Mouse (Mus musculus): Measurements from ENCODE around the gene Crygd. TPM values are rescaled to one million over a fixed set of nuclear protein-coding genes. Genes with fewer than 3 reads are reported as not detected.

The Crygd gene
- polyA plus RNA-seq, 1 experiment from 2014 or later = not detected

GRCm38 (mm10) chr1:65091566-65091965, 28.3 kb upstream of the Crygd start:
- no peak overlapping the region for H3K9ac ChIP-seq (ENCODE audit: low read depth, low read length)
- no peak overlapping the region for H3K4me2 ChIP-seq (replicated peaks; ENCODE audit: low read depth, low read length)
- H3K4me3 ChIP-seq (ENCODE audit: low read length) = no peak overlapping the region
- H3K36me3 ChIP-seq (ENCODE audit: control insufficient read depth, insufficient read depth, low read length) = no peaks in the 10 kb centered on the region
- no peaks in the 10 kb centered on the region for H3K9me3 ChIP-seq (ENCODE audit: control insufficient read depth, low read length)
- 90% methylated on average over 3 of the region's 3 CpGs for WGBS
- H3K27me3 ChIP-seq (ENCODE audit: control insufficient read depth, insufficient read depth, low read length) = no peaks in the 10 kb centered on the region
- no peaks in the 10 kb centered on the region for H3K4me1 ChIP-seq (ENCODE audit: control insufficient read depth, insufficient read depth, low read length)
- H3K27ac ChIP-seq (ENCODE audit: low read depth, low read length) = no peak overlapping the region
- ATAC-seq (ENCODE audit: low FRiP score, low TSS enrichment) = no peak

DNA sequence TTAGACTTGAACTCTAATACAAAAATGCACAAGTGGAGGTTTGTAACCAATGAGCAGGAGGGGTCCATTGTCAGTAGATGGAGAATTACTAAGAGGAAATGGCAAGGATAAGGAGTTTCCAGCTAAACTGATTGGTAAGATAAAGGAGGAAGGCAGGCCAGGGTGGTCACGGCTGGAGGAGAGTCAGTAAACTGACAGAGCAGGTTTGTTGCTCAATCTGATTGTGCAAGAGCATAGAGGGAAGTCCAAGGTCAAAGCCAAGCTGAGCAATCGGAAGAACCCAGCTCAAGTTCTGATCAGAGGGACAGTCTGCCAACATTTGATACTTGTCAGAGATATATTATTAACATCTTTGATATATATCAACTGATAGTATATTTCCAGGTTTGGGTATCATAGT, 27.1 kb upstream of the Crygd start:
- no peaks in the 10 kb centered on the region for H3K4me1 ChIP-seq (ENCODE audit: control insufficient read depth, insufficient read depth, low read length)
- WGBS = 63% methylated on average over 2 of the region's 2 CpGs
- no peak for ATAC-seq (ENCODE audit: low FRiP score, low TSS enrichment)
- no peak overlapping the region for H3K27ac ChIP-seq (ENCODE audit: low read depth, low read length)
- no peaks in the 10 kb centered on the region for H3K36me3 ChIP-seq (ENCODE audit: control insufficient read depth, insufficient read depth, low read length)
- no peaks in the 10 kb centered on the region for H3K9me3 ChIP-seq (ENCODE audit: control insufficient read depth, low read length)
- H3K4me2 ChIP-seq (replicated peaks; ENCODE audit: low read depth, low read length) = no peak overlapping the region
- H3K27me3 ChIP-seq (ENCODE audit: control insufficient read depth, insufficient read depth, low read length) = no peaks in the 10 kb centered on the region
- no peak overlapping the region for H3K4me3 ChIP-seq (ENCODE audit: low read length)
- H3K9ac ChIP-seq (ENCODE audit: low read depth, low read length) = no peak overlapping the region

- ATAC-seq (ENCODE audit: low FRiP score, low TSS enrichment) = no peak
- H3K9me3 ChIP-seq (ENCODE audit: control insufficient read depth, low read length) = no peaks in the 10 kb centered on the region
- no peak overlapping the region for H3K9ac ChIP-seq (ENCODE audit: low read depth, low read length)
- 66% methylated on average over 6 of the region's 6 CpGs for WGBS
- H3K4me2 ChIP-seq (replicated peaks; ENCODE audit: low read depth, low read length) = no peak overlapping the region
- H3K27ac ChIP-seq (ENCODE audit: low read depth, low read length) = no peak overlapping the region
- no peak overlapping the region for H3K4me3 ChIP-seq (ENCODE audit: low read length)
- no peaks in the 10 kb centered on the region for H3K36me3 ChIP-seq (ENCODE audit: control insufficient read depth, insufficient read depth, low read length)
- H3K4me1 ChIP-seq (ENCODE audit: control insufficient read depth, insufficient read depth, low read length) = no peaks in the 10 kb centered on the region
- no peaks in the 10 kb centered on the region for H3K27me3 ChIP-seq (ENCODE audit: control insufficient read depth, insufficient read depth, low read length)
These were observed 25.5 kb upstream of the Crygd start for GRCm38 (mm10) chr1:65088567-65089356.

DNA sequence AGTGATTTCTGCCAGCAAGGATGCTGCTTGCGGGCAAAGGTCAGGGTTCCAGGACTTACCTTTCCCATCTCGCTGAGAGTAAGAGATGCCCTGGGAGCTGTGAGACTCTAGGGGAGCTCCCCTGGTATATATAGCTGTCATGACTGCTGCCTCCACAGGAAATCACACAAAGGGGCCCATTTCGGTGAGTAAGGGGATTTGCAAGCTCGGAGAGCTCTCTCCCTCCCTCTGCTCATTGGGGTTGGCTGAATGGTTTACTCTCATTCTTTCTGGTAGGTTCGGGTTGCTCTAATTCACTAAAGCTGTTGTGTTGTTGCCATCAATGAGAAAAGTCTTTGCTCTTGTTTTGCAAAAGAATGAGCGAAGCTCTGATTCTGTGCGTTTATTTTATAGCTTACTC, 18.9 kb upstream of the Crygd start, which contains the start of gene Crygb:
TSS of gene Crygb (minus strand) at position 101 of the 400 bp plus-strand sequence.
- WGBS = 43% methylated on average over 7 of the region's 7 CpGs
- no peak for ATAC-seq (ENCODE audit: low FRiP score, low TSS enrichment)
- H3K9ac ChIP-seq (ENCODE audit: low read depth, low read length) = no peak within 1 kb of the TSS

GRCm38 (mm10) chr1:65075607-65076006, 12.4 kb upstream of the Crygd start:
- Histone ChIP-seq H3K9me3 (ENCODE audit: control insufficient read depth, low read length) (no peaks in the 10 kb centered on the region), H3K36me3 (ENCODE audit: control insufficient read depth, insufficient read depth, low read length) (no peaks in the 10 kb centered on the region), H3K4me1 (ENCODE audit: control insufficient read depth, insufficient read depth, low read length) (no peaks in the 10 kb centered on the region), H3K4me2 (replicated peaks; ENCODE audit: low read depth, low read length) (no peak overlapping the region), H3K9ac (ENCODE audit: low read depth, low read length) (no peak overlapping the region), H3K27me3 (ENCODE audit: control insufficient read depth, insufficient read depth, low read length) (no peaks in the 10 kb centered on the region), H3K4me3 (ENCODE audit: low read length) (no peak overlapping the region), H3K27ac (ENCODE audit: low read depth, low read length) (no peak overlapping the region)
- WGBS = 24% methylated on average over 5 of the region's 5 CpGs
- peak; percentile 57; the same call in 1 of the 2 replicates for ATAC-seq (ENCODE audit: low FRiP score, low TSS enrichment)

More for the DNA sequence above, 18.9 kb upstream of the Crygd start, which contains the start of gene Crygb:
- Histone ChIP-seq H3K36me3 (ENCODE audit: control insufficient read depth, insufficient read depth, low read length) (no peaks in the 10 kb centered on the region), H3K27ac (ENCODE audit: low read depth, low read length) (no peak within 1 kb of the TSS), H3K4me2 (replicated peaks; ENCODE audit: low read depth, low read length) (no peak within 1 kb of the TSS), H3K9me3 (ENCODE audit: control insufficient read depth, low read length) (no peaks in the 10 kb centered on the region), H3K27me3 (ENCODE audit: control insufficient read depth, insufficient read depth, low read length) (no peaks in the 10 kb centered on the region), H3K4me1 (ENCODE audit: control insufficient read depth, insufficient read depth, low read length) (no peaks in the 10 kb centered on the region), H3K4me3 (ENCODE audit: low read length) (no peak within 1 kb of the TSS)

DNA sequence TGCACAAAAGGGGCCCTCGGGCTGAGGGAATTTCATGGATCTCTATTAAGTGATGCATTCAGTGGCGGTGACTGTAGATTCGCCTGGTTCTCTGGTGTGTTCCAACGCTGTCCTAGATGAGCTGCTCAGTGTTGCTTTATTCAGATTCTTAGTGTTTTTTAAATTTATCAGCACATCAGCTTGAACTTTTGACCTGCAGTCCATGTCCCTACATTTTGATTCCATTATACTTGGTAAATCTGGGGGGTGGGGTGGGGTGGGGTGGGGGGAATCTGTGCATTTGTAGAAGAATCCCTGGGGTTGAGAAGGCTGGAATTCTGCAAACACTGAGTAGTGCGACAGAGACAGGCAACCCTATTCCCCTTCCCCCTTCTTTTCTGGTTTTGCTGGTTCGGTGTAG, 10.3 kb upstream of the Crygd start, which contains the start of gene Crygc:
TSS of gene Crygc (minus strand) at position 101 of the 400 bp plus-strand sequence.
- H3K27ac ChIP-seq (ENCODE audit: low read depth, low read length) = no peak within 1 kb of the TSS
- no peak for ATAC-seq (ENCODE audit: low FRiP score, low TSS enrichment)
- no peak within 1 kb of the TSS for H3K9ac ChIP-seq (ENCODE audit: low read depth, low read length)
- no peaks in the 10 kb centered on the region for H3K36me3 ChIP-seq (ENCODE audit: control insufficient read depth, insufficient read depth, low read length)
- H3K27me3 ChIP-seq (ENCODE audit: control insufficient read depth, insufficient read depth, low read length) = no peaks in the 10 kb centered on the region
- no peak within 1 kb of the TSS for H3K4me2 ChIP-seq (replicated peaks; ENCODE audit: low read depth, low read length)
- H3K4me3 ChIP-seq (ENCODE audit: low read length) = no peak within 1 kb of the TSS
- 73% methylated on average over 6 of the region's 6 CpGs for WGBS
- H3K4me1 ChIP-seq (ENCODE audit: control insufficient read depth, insufficient read depth, low read length) = no peaks in the 10 kb centered on the region
- no peaks in the 10 kb centered on the region for H3K9me3 ChIP-seq (ENCODE audit: control insufficient read depth, low read length)

DNA sequence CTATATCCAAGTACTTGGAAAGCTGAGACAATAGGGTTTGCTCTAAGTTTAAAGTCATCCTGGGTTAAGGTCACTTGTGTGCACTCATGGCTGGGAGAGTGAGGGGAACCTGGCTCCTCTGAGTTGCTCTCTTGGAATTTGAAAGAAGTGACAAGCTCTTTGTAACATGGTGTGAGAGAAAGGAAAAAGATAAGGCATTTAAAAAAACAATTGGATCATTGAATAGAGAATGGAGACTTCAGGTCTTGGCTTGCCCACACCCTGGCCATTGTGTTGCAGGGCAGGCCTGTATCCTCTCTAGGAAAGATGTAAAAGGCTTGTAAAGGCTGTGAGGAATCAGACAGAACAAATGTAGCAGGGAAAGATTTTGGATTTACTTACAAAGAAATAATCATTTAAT, 4.6 kb upstream of the Crygd start:
- Histone ChIP-seq H3K27me3 (ENCODE audit: control insufficient read depth, insufficient read depth, low read length) (no peaks in the 10 kb centered on the region), H3K4me3 (ENCODE audit: low read length) (no peak overlapping the region), H3K4me2 (replicated peaks; ENCODE audit: low read depth, low read length) (no peak overlapping the region), H3K36me3 (ENCODE audit: control insufficient read depth, insufficient read depth, low read length) (no peaks in the 10 kb centered on the region), H3K4me1 (ENCODE audit: control insufficient read depth, insufficient read depth, low read length) (no peaks in the 10 kb centered on the region), H3K9me3 (ENCODE audit: control insufficient read depth, low read length) (no peaks in the 10 kb centered on the region), H3K9ac (ENCODE audit: low read depth, low read length) (no peak overlapping the region), H3K27ac (ENCODE audit: low read depth, low read length) (no peak overlapping the region)
- no peak for ATAC-seq (ENCODE audit: low FRiP score, low TSS enrichment)

GRCm38 (mm10) chr1:65064201-65064600, 949 bp upstream of the Crygd start:
- Histone ChIP-seq H3K4me3 (ENCODE audit: low read length) (no peak overlapping the region), H3K27me3 (ENCODE audit: control insufficient read depth, insufficient read depth, low read length) (no peaks in the 10 kb centered on the region), H3K36me3 (ENCODE audit: control insufficient read depth, insufficient read depth, low read length) (no peaks in the 10 kb centered on the region), H3K4me1 (ENCODE audit: control insufficient read depth, insufficient read depth, low read length) (no peaks in the 10 kb centered on the region), H3K4me2 (replicated peaks; ENCODE audit: low read depth, low read length) (no peak overlapping the region), H3K27ac (ENCODE audit: low read depth, low read length) (no peak overlapping the region), H3K9me3 (ENCODE audit: control insufficient read depth, low read length) (no peaks in the 10 kb centered on the region), H3K9ac (ENCODE audit: low read depth, low read length) (no peak overlapping the region)
- WGBS = 57% methylated on average over 15 of the region's 15 CpGs
- no peak for ATAC-seq (ENCODE audit: low FRiP score, low TSS enrichment)

DNA sequence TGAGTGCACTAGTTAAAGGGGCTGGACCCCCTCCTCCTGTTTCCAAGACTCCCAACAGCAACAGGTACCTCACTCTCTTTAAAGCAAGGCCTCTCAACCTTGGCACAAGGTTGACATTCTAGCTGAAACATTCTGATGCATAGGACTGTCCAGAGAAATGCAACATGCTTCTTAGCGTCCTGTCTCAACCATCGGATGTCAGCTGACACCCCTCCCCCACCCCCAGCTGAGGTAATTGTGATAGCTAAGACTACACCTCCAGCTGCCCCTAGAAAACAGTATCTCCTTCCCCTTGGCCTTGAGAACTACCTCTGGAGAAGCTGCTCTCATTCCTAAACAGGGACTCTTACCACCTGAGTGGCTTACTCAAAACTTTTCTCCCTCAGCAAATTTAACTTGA, 11.1 kb downstream of the Crygd start:
- WGBS = 23% methylated on average over 2 of the region's 2 CpGs
- H3K4me1 ChIP-seq (ENCODE audit: control insufficient read depth, insufficient read depth, low read length) = no peaks in the 10 kb centered on the region
- no peak overlapping the region for H3K4me2 ChIP-seq (replicated peaks; ENCODE audit: low read depth, low read length)
- ATAC-seq (ENCODE audit: low FRiP score, low TSS enrichment) = no peak
- H3K9ac ChIP-seq (ENCODE audit: low read depth, low read length) = no peak overlapping the region
- H3K27me3 ChIP-seq (ENCODE audit: control insufficient read depth, insufficient read depth, low read length) = no peaks in the 10 kb centered on the region
- H3K36me3 ChIP-seq (ENCODE audit: control insufficient read depth, insufficient read depth, low read length) = no peaks in the 10 kb centered on the region
- H3K9me3 ChIP-seq (ENCODE audit: control insufficient read depth, low read length) = no peaks in the 10 kb centered on the region
- H3K27ac ChIP-seq (ENCODE audit: low read depth, low read length) = no peak overlapping the region
- no peak overlapping the region for H3K4me3 ChIP-seq (ENCODE audit: low read length)
